Mouse (Mus musculus) bone marrow macrophage, adult 2 months (primary cell): Measurements from ENCODE around the gene Ran.

Source experiments
- CTCF ChIP-seq: IDR thresholded peaks from 2 replicates; pipeline ENCODE4 v1.5.1; 2012; ENCODE audit warnings: low read depth, mild to moderate bottlenecking, low read length, moderate library complexity
- POLR2A ChIP-seq: IDR thresholded peaks from 2 replicates; pipeline ENCODE4 v1.6.1; 2012; ENCODE audit warnings: mild to moderate bottlenecking, low read depth, low read length, borderline replicate concordance

DNA sequence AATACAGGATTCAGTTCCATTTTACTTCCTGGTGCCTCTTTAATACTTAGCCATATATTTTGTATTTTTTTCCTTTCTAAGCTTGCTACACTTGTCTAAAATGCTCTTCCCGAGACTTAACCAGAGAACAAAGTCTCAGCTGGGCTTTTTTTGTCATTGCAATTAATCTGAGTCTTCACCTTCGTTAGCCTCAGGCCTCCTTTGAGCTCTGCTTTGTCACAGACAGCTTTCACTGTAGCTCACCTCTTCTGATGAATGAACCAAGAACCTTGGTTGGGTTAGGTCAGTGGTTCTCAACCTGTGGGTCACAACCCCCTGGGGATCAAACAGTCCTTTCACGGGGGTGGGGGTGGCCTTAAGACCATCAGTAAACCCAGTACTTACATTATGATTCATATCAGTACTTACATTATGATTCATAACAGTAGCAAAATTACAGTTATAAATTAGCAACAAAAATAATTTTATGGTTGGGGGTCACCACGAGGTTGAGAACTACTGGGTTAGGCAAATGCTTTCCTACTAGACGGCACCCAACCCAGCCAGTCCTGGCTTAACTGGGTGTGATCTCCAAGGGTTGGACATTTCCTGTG lies 9.4 kb downstream of the Ran start:
- TF ChIP-seq POLR2A (no peak), CTCF (no peak)
